Mouse (Mus musculus): ENCODE results near the gene Tmem132a.

The Tmem132a gene

GRCm38 (mm10) chr19:10878201-10878837 is 8.6 kb upstream of the Tmem132a start:
- DNase-seq (ENCODE audit: low spot score), result no peak

- DNase-seq (ENCODE audit: low spot score), result no peak
Measured at GRCm38 (mm10) chr19:10871328-10871961, 1.7 kb upstream of the Tmem132a start.

- no peak for DNase-seq (ENCODE audit: low spot score)
Measured at GRCm38 (mm10) chr19:10870676-10871075, 936 bp upstream of the Tmem132a start.

- no peak for DNase-seq (ENCODE audit: low spot score)
Measured at GRCm38 (mm10) chr19:10869241-10869885, 377 bp downstream of the Tmem132a start.

GRCm38 (mm10) chr19:10868623-10869141 is 1.1 kb downstream of the Tmem132a start:
- DNase-seq (ENCODE audit: low spot score), result no peak

GRCm38 (mm10) chr19:10867946-10868622 is 1.7 kb downstream of the Tmem132a start:
- no peak for DNase-seq (ENCODE audit: low spot score)

- no peak for DNase-seq (ENCODE audit: low spot score)
Measured at GRCm38 (mm10) chr19:10866351-10866750, 3.4 kb downstream of the Tmem132a start.

GRCm38 (mm10) chr19:10860072-10860497 is 9.7 kb downstream of the Tmem132a start:
- no peak for DNase-seq (ENCODE audit: low spot score)

- DNase-seq (ENCODE audit: low spot score), result no peak
Measured at GRCm38 (mm10) chr19:10856520-10856919, 13.2 kb downstream of the Tmem132a start.

GRCm38 (mm10) chr19:10855422-10855821 is 14.3 kb downstream of the Tmem132a start:
- no peak for DNase-seq (ENCODE audit: low spot score)

GRCm38 (mm10) chr19:10847311-10848087 is 22.2 kb downstream of the Tmem132a start:
- no peak for DNase-seq (ENCODE audit: low spot score)

- DNase-seq (ENCODE audit: low spot score), result no peak
Measured at GRCm38 (mm10) chr19:10846150-10846549, 23.6 kb downstream of the Tmem132a start.

GRCm38 (mm10) chr19:10845454-10845853 is 24.3 kb downstream of the Tmem132a start:
- DNase-seq (ENCODE audit: low spot score), result no peak

GRCm38 (mm10) chr19:10844206-10844605 is 25.5 kb downstream of the Tmem132a start:
- no peak for DNase-seq (ENCODE audit: low spot score)

- DNase-seq (ENCODE audit: low spot score), result peak; percentile 18
Measured at GRCm38 (mm10) chr19:10842914-10843313, 26.8 kb downstream of the Tmem132a start.

GRCm38 (mm10) chr19:10841721-10842626 is 27.8 kb downstream of the Tmem132a start:
- peak; percentile 19 for DNase-seq (ENCODE audit: low spot score)

- no peak for DNase-seq (ENCODE audit: low spot score)
Measured at GRCm38 (mm10) chr19:10839010-10839892, 30.5 kb downstream of the Tmem132a start, which contains the start of gene Slc15a3. Slc15a3 (plus strand) TSS chr19:10839727.

GRCm38 (mm10) chr19:10835671-10836070 is 34.1 kb downstream of the Tmem132a start:
- no peak for DNase-seq (ENCODE audit: low spot score)

- no peak for DNase-seq (ENCODE audit: low spot score)
Measured at GRCm38 (mm10) chr19:10833611-10834010, 36.1 kb downstream of the Tmem132a start.

All from spleen, adult 12 weeks (tissue).